Mouse (Mus musculus) midbrain, embryonic 11.5 days (tissue): Measurements from ENCODE around the gene Fhit. TPM values are rescaled to one million over a fixed set of nuclear protein-coding genes. Genes with fewer than 3 reads are reported as not detected.

Source experiments
- ATAC-seq: fragments of 200-750 bp; cut with Nextera tagmentation; 2 replicates; pipeline ENCODE4 v1.8.0; 2017; ENCODE audit warnings: moderate TSS enrichment, moderate library complexity; ENCODE audit not compliant: low FRiP score
- DNase-seq: peaks from one replicate; pipeline ENCODE4 v3.0.0; 2015; ENCODE audit warnings: low spot score; ENCODE audit errors: missing footprints
- H3K27ac ChIP-seq: fragments of 300-500 bp; sonication (generic); 2 replicates; pipeline ENCODE4 v1.5.1; 2014; ENCODE audit warnings: low read depth, low read length
- H3K27me3 ChIP-seq: fragments of 300-500 bp; sonication (generic); 2 replicates; pipeline ENCODE4 v1.6.1; 2014; ENCODE audit warnings: mild to moderate bottlenecking, low read length, moderate library complexity, mixed read lengths; ENCODE audit not compliant: control insufficient read depth, insufficient read depth
- H3K36me3 ChIP-seq: fragments of 300-500 bp; sonication (generic); 2 replicates; pipeline ENCODE4 v1.6.1; 2014; ENCODE audit warnings: mild to moderate bottlenecking, low read length, moderate library complexity, mixed read lengths; ENCODE audit not compliant: control insufficient read depth, insufficient read depth
- H3K4me1 ChIP-seq: fragments of 300-500 bp; sonication (generic); 2 replicates; pipeline ENCODE4 v1.6.1; 2014; ENCODE audit warnings: low read length; ENCODE audit not compliant: control insufficient read depth, insufficient read depth
- H3K4me2 ChIP-seq: fragments of 300-500 bp; sonication (generic); 2 replicates; pipeline ENCODE4 v1.6.1; 2014; ENCODE audit warnings: mild to moderate bottlenecking, moderate library complexity
- H3K4me3 ChIP-seq: fragments of 300-500 bp; sonication (generic); 2 replicates; pipeline ENCODE4 v1.5.1; 2014; ENCODE audit warnings: low read depth, low read length
- H3K9ac ChIP-seq: fragments of 300-500 bp; sonication (generic); 2 replicates; pipeline ENCODE4 v1.6.1; 2014; ENCODE audit warnings: low read length
- H3K9me3 ChIP-seq: fragments of 300-500 bp; sonication (generic); 2 replicates; pipeline ENCODE4 v1.6.1; 2016; ENCODE audit warnings: low read length; ENCODE audit not compliant: control insufficient read depth
- WGBS: fragments of 180-500 bp; shearing (Covaris S2); extraction: QIAGEN DNeasy Blood & Tissue Kit; methylation state at CpG from one replicate; pipeline ENCODE4 v1.1.7; 2014; 5-methylcytosine and 5-hydroxymethylcytosine counted together
- polyA plus RNA-seq: library from polyadenylated mRNA; unstranded; fragments of >200 nt; fragmentation: Nextera tagmentation; extraction: Ambion mirVana; gene quantifications from 2 replicates; pipeline ENCODE4 v1.2.1, GENCODE M21; 2014

The Fhit gene
- polyA plus RNA-seq, 1 experiment from 2014 or later = 4.6 TPM

- Histone ChIP-seq H3K4me2 (no peak overlapping the region), H3K27me3 (no peaks in the 10 kb centered on the region), H3K36me3 (no peaks in the 10 kb centered on the region), H3K4me1 (no peaks in the 10 kb centered on the region), H3K9ac (no peak overlapping the region), H3K9me3 (no peaks in the 10 kb centered on the region), H3K27ac (no peak overlapping the region), H3K4me3 (no peak overlapping the region)
- DNase-seq (no peak), ATAC-seq (no peak)
These were observed 1368.4 kb downstream of the Fhit start for GRCm38 (mm10) chr14:9793403-9793802.

- H3K27me3 ChIP-seq = no peaks in the 10 kb centered on the region
- no peak overlapping the region for H3K9ac ChIP-seq
- WGBS = 46% methylated on average over 3 of the region's 3 CpGs
- no peak overlapping the region for H3K27ac ChIP-seq
- no peak overlapping the region for H3K4me2 ChIP-seq
- ATAC-seq (no peak), DNase-seq (no peak)
- H3K4me3 ChIP-seq = no peak overlapping the region
- H3K4me1 ChIP-seq = no peaks in the 10 kb centered on the region
- no peaks in the 10 kb centered on the region for H3K9me3 ChIP-seq
- no peaks in the 10 kb centered on the region for H3K36me3 ChIP-seq
These were observed 1373.4 kb downstream of the Fhit start for GRCm38 (mm10) chr14:9788402-9788950.

GRCm38 (mm10) chr14:9787389-9787788 is 1374.4 kb downstream of the Fhit start:
- Histone ChIP-seq H3K4me3 (no peak overlapping the region), H3K4me2 (no peak overlapping the region), H3K27ac (no peak overlapping the region), H3K4me1 (no peaks in the 10 kb centered on the region), H3K36me3 (no peaks in the 10 kb centered on the region), H3K9ac (no peak overlapping the region), H3K27me3 (no peaks in the 10 kb centered on the region), H3K9me3 (no peaks in the 10 kb centered on the region)
- ATAC-seq (no peak), DNase-seq (no peak)
- WGBS = 91% methylated on average over 1 of the region's 1 CpGs

GRCm38 (mm10) chr14:9785861-9786260 is 1376.0 kb downstream of the Fhit start:
- DNase-seq (no peak), ATAC-seq (no peak)
- Histone ChIP-seq H3K9me3 (no peaks in the 10 kb centered on the region), H3K9ac (no peak overlapping the region), H3K4me1 (no peaks in the 10 kb centered on the region), H3K27ac (no peak overlapping the region), H3K4me2 (no peak overlapping the region), H3K36me3 (no peaks in the 10 kb centered on the region), H3K4me3 (no peak overlapping the region), H3K27me3 (no peaks in the 10 kb centered on the region)
- 63% methylated on average over 1 of the region's 1 CpGs for WGBS

GRCm38 (mm10) chr14:9751341-9751740 is 1410.5 kb downstream of the Fhit start:
- no peak overlapping the region for H3K9ac ChIP-seq
- H3K4me1 ChIP-seq = no peaks in the 10 kb centered on the region
- H3K4me3 ChIP-seq = no peak overlapping the region
- DNase-seq (no peak), ATAC-seq (no peak)
- no peaks in the 10 kb centered on the region for H3K9me3 ChIP-seq
- WGBS = 93% methylated on average over 4 of the region's 4 CpGs
- H3K36me3 ChIP-seq = no peaks in the 10 kb centered on the region
- no peak overlapping the region for H3K4me2 ChIP-seq
- H3K27me3 ChIP-seq = no peaks in the 10 kb centered on the region
- H3K27ac ChIP-seq = no peak overlapping the region

GRCm38 (mm10) chr14:9748709-9749108 is 1413.1 kb downstream of the Fhit start:
- no peak overlapping the region for H3K4me2 ChIP-seq
- no peak overlapping the region for H3K4me3 ChIP-seq
- DNase-seq = no peak
- no peak for ATAC-seq
- no peaks in the 10 kb centered on the region for H3K4me1 ChIP-seq
- no peaks in the 10 kb centered on the region for H3K27me3 ChIP-seq
- no peak overlapping the region for H3K9ac ChIP-seq
- 90% methylated on average over 1 of the region's 1 CpGs for WGBS
- no peaks in the 10 kb centered on the region for H3K9me3 ChIP-seq
- no peak overlapping the region for H3K27ac ChIP-seq
- no peaks in the 10 kb centered on the region for H3K36me3 ChIP-seq

- no peaks in the 10 kb centered on the region for H3K9me3 ChIP-seq
- H3K4me3 ChIP-seq = no peak overlapping the region
- H3K36me3 ChIP-seq = no peaks in the 10 kb centered on the region
- WGBS = 62% methylated on average over 2 of the region's 2 CpGs
- no peak for ATAC-seq
- H3K27me3 ChIP-seq = no peaks in the 10 kb centered on the region
- no peak overlapping the region for H3K9ac ChIP-seq
- DNase-seq = no peak
- no peak overlapping the region for H3K4me2 ChIP-seq
- H3K27ac ChIP-seq = no peak overlapping the region
- no peaks in the 10 kb centered on the region for H3K4me1 ChIP-seq
These were observed 1439.8 kb downstream of the Fhit start for GRCm38 (mm10) chr14:9721917-9722472.

- H3K4me3 ChIP-seq = no peak overlapping the region
- H3K4me2 ChIP-seq = no peak overlapping the region
- H3K36me3 ChIP-seq = no peaks in the 10 kb centered on the region
- DNase-seq (no peak), ATAC-seq (no peak)
- H3K9ac ChIP-seq = no peak overlapping the region
- peaks cover 16% of the 10 kb centered on the region for H3K4me1 ChIP-seq
- peaks cover 22% of the 10 kb centered on the region for H3K27me3 ChIP-seq
- H3K27ac ChIP-seq = no peak overlapping the region
- no peaks in the 10 kb centered on the region for H3K9me3 ChIP-seq
- 48% methylated on average over 1 of the region's 1 CpGs for WGBS
These were observed 1463.2 kb downstream of the Fhit start for GRCm38 (mm10) chr14:9698621-9699020.

- peaks cover 32% of the 10 kb centered on the region for H3K27me3 ChIP-seq
- WGBS = 83% methylated on average over 3 of the region's 3 CpGs
- ATAC-seq = no peak
- H3K4me3 ChIP-seq = no peak overlapping the region
- peaks cover 16% of the 10 kb centered on the region for H3K4me1 ChIP-seq
- H3K4me2 ChIP-seq = no peak overlapping the region
- no peak for DNase-seq
- no peaks in the 10 kb centered on the region for H3K9me3 ChIP-seq
- no peak overlapping the region for H3K9ac ChIP-seq
- no peaks in the 10 kb centered on the region for H3K36me3 ChIP-seq
- no peak overlapping the region for H3K27ac ChIP-seq
These were observed 1464.7 kb downstream of the Fhit start for GRCm38 (mm10) chr14:9697101-9697500.
